Mouse (Mus musculus) hindbrain, embryonic 16.5 days (tissue): ENCODE measurements at regions not wholly inside any gene's neighbourhood (a gene's known extent, or its start where the extent isn't known, plus 50 kb on each side); places are given as distances from the start of the nearest gene placed in this dataset.

ENCODE experiments used
- ATAC-seq: fragments of 200-750 bp; cut with Nextera tagmentation; 2 replicates; pipeline ENCODE4 v1.8.0; 2017; ENCODE audit warnings: moderate TSS enrichment, moderate library complexity
- H3K27ac ChIP-seq: fragments of 300-500 bp; sonication (generic); 2 replicates; pipeline ENCODE4 v1.5.1; 2014; ENCODE audit warnings: low read depth, mild to moderate bottlenecking, control low read depth, low read length, moderate library complexity
- H3K27me3 ChIP-seq: fragments of 300-500 bp; sonication (generic); replicated peaks from 2 replicates; pipeline ENCODE4 v1.6.1; 2014; ENCODE audit warnings: low read length; ENCODE audit not compliant: control insufficient read depth, insufficient read depth
- H3K36me3 ChIP-seq: fragments of 300-500 bp; sonication (generic); 2 replicates; pipeline ENCODE4 v1.6.1; 2014; ENCODE audit warnings: mild to moderate bottlenecking, low read length, moderate library complexity, mixed read lengths; ENCODE audit not compliant: control insufficient read depth, insufficient read depth
- H3K4me1 ChIP-seq: fragments of 300-500 bp; sonication (generic); 2 replicates; pipeline ENCODE4 v1.6.1; 2014; ENCODE audit warnings: low read depth, low read length; ENCODE audit not compliant: control insufficient read depth, insufficient read depth
- H3K4me2 ChIP-seq: fragments of 300-500 bp; sonication (generic); 2 replicates; pipeline ENCODE4 v1.6.1; 2014; ENCODE audit warnings: mild to moderate bottlenecking, low read length, control low read depth, moderate library complexity
- H3K4me3 ChIP-seq: fragments of 300-500 bp; sonication (generic); 2 replicates; pipeline ENCODE4 v1.5.1; 2014; ENCODE audit warnings: mild to moderate bottlenecking, low read length, control low read depth, moderate library complexity
- H3K9ac ChIP-seq: fragments of 300-500 bp; sonication (generic); 2 replicates; pipeline ENCODE4 v1.6.1; 2014; ENCODE audit warnings: low read depth, mild to moderate bottlenecking, control low read depth, low read length, moderate library complexity
- H3K9me3 ChIP-seq: fragments of 300-500 bp; sonication (generic); 2 replicates; pipeline ENCODE4 v1.6.1; 2014; ENCODE audit warnings: mild to moderate bottlenecking, low read length, moderate library complexity; ENCODE audit not compliant: control insufficient read depth
- WGBS: fragments of 180-500 bp; shearing (Covaris S2); extraction: QIAGEN DNeasy Blood & Tissue Kit; methylation state at CpG from one replicate; pipeline ENCODE4 v1.1.7; 2014; 5-methylcytosine and 5-hydroxymethylcytosine counted together

DNA sequence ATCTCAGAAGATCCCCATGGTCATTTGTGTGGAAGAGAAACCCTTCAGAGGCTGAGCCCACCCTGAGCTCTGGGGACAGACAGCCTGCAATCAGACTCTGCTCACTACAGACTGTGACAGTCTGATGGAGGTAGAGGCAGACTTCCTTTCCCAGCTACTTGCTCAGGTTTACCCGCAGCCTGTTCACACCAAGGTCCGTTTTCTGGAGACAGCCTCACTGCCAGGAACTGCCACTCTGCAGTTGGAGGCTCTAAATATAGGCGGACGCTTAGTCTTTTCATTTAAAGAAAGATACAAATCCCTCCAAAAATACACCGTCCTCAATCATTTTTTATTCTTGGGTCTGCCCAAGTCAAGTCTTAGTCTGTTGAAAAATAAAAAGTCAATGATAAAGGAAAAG is 135.6 kb downstream of the Abhd5 start:
- WGBS = 86% methylated on average over 5 of the region's 5 CpGs
- Histone ChIP-seq H3K4me1 (no peaks in the 10 kb centered on the region), H3K4me3 (no peak overlapping the region), H3K27ac (no peak overlapping the region), H3K4me2 (no peak overlapping the region), H3K27me3 (no peaks in the 10 kb centered on the region), H3K9ac (no peak overlapping the region), H3K36me3 (no peaks in the 10 kb centered on the region), H3K9me3 (no peaks in the 10 kb centered on the region)
- ATAC-seq = no peak

GRCm38 (mm10) chr9:122494691-122495090 is 143.3 kb downstream of the Abhd5 start:
- 83% methylated on average over 9 of the region's 9 CpGs for WGBS
- no peaks in the 10 kb centered on the region for H3K9me3 ChIP-seq
- no peaks in the 10 kb centered on the region for H3K27me3 ChIP-seq
- no peaks in the 10 kb centered on the region for H3K36me3 ChIP-seq
- no peak overlapping the region for H3K4me2 ChIP-seq
- no peaks in the 10 kb centered on the region for H3K4me1 ChIP-seq
- H3K4me3 ChIP-seq = no peak overlapping the region
- H3K27ac ChIP-seq = no peak overlapping the region
- no peak for ATAC-seq
- no peak overlapping the region for H3K9ac ChIP-seq

GRCm38 (mm10) chr9:122496482-122496985 is 145.1 kb downstream of the Abhd5 start:
- Histone ChIP-seq H3K4me2 (no peak overlapping the region), H3K9me3 (no peaks in the 10 kb centered on the region), H3K27ac (no peak overlapping the region), H3K9ac (no peak overlapping the region), H3K27me3 (no peaks in the 10 kb centered on the region), H3K4me1 (no peaks in the 10 kb centered on the region), H3K4me3 (no peak overlapping the region), H3K36me3 (no peaks in the 10 kb centered on the region)
- no peak for ATAC-seq
- 69% methylated on average over 2 of the region's 2 CpGs for WGBS

DNA sequence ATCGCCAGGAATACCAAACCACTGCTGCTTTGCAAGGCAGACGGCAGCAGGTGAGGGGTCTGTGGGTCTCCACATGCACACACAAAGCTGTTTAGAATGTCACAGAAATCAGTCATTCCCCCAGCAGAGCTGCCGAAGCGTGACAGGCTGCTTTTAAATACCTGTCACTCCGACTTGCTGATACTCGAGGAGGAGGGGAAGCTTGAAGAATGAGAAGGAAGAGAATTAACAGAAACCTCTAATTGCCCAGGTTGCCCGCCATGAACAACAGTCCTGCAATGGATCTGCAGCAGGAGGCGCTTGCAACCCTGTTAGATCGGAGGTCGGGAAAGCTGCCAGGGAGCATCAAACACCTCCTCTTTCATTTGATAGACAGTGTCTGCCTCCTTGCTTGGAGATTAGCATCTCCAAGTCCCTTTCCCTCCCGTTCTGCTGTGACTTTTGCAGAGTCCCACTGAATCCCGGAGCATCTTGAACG is 150.5 kb downstream of the Abhd5 start:
- peak; percentile 64 for ATAC-seq
- peak overlapping the region; percentile 13; the same call in 1 of the 2 replicates for H3K4me2 ChIP-seq
- no peak overlapping the region for H3K4me3 ChIP-seq
- no peaks in the 10 kb centered on the region for H3K27me3 ChIP-seq
- no peak overlapping the region; the same call in 1 of the 2 replicates for H3K27ac ChIP-seq
- no peaks in the 10 kb centered on the region for H3K4me1 ChIP-seq
- H3K9ac ChIP-seq = no peak overlapping the region
- no peaks in the 10 kb centered on the region for H3K9me3 ChIP-seq
- 30% methylated on average over 13 of the region's 13 CpGs for whole genome bisulfite sequencing
- H3K36me3 ChIP-seq = no peaks in the 10 kb centered on the region

DNA sequence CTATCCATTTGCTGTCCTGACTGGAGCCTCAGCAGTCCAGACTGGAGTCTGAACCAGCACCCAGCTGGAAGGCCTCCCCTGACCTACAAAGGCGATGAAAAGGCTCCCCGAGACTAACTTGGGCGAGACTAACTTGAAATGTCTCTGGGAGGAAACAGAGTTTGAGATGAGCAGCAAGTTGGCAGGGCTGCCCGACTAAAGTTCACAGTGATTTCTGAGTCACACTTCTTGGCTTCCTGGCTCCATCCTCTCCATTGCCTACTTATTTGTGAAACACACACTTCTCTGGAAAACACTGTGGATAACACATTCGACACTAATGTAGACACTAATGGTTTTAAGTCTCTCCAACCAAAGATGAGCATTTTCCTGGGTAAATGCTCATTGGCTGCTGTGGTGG is 170.2 kb downstream of the Abhd5 start:
- Histone ChIP-seq H3K9ac (no peak overlapping the region), H3K27me3 (0 out of 2 replicates have a peak, but pooled peaks cover 2% of the 10 kb centered on the region), H3K4me2 (no peak overlapping the region), H3K4me1 (no peaks in the 10 kb centered on the region), H3K27ac (no peak overlapping the region), H3K9me3 (no peaks in the 10 kb centered on the region), H3K4me3 (no peak overlapping the region), H3K36me3 (no peaks in the 10 kb centered on the region)
- no peak for ATAC-seq
- WGBS = 76% methylated on average over 5 of the region's 5 CpGs

DNA sequence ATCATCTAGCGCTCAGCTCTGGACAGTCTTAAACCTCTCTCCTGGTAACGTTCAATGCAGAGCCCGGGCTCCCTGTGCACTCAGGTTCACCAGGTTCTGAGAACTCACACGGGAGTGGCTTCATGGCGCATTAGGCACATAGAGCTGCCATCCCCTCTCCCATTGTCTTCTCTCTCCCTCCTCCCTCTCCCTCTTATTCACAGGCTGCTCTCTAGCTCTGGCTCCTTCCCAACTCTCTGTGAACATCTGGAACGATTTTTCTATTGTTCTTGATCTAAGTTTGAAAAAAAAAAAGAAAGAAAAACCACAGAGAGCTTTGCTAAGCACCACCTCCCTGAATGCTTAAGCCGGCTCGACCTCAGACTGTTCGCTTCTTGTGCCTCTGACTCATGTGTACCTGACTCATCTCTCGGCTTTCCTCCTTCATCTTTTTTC is 174.2 kb downstream of the Abhd5 start:
- Histone ChIP-seq H3K27me3 (0 out of 2 replicates have a peak, but pooled peaks cover 2% of the 10 kb centered on the region), H3K4me3 (no peak overlapping the region), H3K36me3 (no peaks in the 10 kb centered on the region), H3K9ac (no peak overlapping the region), H3K4me1 (no peaks in the 10 kb centered on the region), H3K27ac (no peak overlapping the region), H3K4me2 (no peak overlapping the region), H3K9me3 (no peaks in the 10 kb centered on the region)
- 13% methylated on average over 10 of the region's 10 CpGs for WGBS
- ATAC-seq = no peak

DNA sequence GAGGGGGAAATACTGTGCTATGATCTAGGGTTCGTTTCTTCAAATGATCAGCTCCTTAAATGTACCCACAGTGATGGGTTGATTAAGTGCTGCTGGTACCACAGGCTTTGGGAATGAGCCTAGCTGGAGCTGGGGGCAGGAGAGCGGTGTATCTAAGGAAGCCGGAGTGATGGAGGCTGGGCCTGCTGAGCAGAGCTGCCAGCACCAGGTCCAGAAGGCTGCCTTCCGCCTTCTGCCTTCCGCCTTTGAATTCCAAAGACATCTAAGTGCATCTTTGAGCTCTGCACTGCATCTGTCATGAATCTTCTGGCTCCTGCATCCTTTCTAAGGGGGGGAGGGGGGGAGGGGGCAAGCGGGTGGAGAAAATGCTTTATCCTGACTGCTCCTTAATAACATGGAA is 176.9 kb downstream of the Abhd5 start:
- no peak overlapping the region for H3K4me3 ChIP-seq
- H3K9me3 ChIP-seq = no peaks in the 10 kb centered on the region
- no peak overlapping the region for H3K27ac ChIP-seq
- H3K4me1 ChIP-seq = no peaks in the 10 kb centered on the region
- no peak overlapping the region for H3K4me2 ChIP-seq
- 60% methylated on average over 6 of the region's 6 CpGs for WGBS
- no peaks in the 10 kb centered on the region for H3K36me3 ChIP-seq
- no peak overlapping the region for H3K9ac ChIP-seq
- no peaks in the 10 kb centered on the region for H3K27me3 ChIP-seq
- peak; percentile 58; the same call in 1 of the 2 replicates for ATAC-seq

DNA sequence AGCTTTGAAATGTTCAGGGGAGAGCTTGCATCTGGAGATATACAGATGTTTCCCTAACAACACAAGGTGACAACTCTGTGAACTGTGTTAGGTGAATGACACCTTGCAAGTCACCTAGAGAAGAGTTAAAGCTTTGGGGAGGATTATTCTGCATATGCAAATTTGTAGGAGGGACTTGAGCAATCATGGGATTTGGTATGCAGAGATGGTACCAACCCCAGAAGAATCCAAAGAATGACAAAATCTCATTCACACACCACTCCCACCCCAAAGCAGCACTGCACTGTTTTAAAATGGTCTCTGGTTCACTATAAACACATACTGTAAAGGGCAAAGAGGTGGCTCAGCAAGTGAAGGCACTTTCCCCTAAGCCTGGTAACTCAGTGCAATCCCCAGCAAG is 178.3 kb downstream of the Abhd5 start:
- ATAC-seq = no peak

GRCm38 (mm10) chr9:122531806-122532205 is 180.4 kb downstream of the Abhd5 start:
- H3K27me3 ChIP-seq = 0 out of 2 replicates have a peak, but pooled peaks cover 4% of the 10 kb centered on the region
- no peak for ATAC-seq
- peaks cover 7% of the 10 kb centered on the region for H3K4me1 ChIP-seq
- H3K27ac ChIP-seq = no peak overlapping the region
- H3K4me3 ChIP-seq = no peak overlapping the region
- no peaks in the 10 kb centered on the region for H3K36me3 ChIP-seq
- H3K9me3 ChIP-seq = no peaks in the 10 kb centered on the region
- no peak overlapping the region for H3K4me2 ChIP-seq
- H3K9ac ChIP-seq = no peak overlapping the region
- 81% methylated on average over 2 of the region's 2 CpGs for WGBS

More for the DNA sequence above, 178.3 kb downstream of the Abhd5 start:
- Histone ChIP-seq H3K27me3 (no peaks in the 10 kb centered on the region), H3K9me3 (no peaks in the 10 kb centered on the region), H3K27ac (no peak overlapping the region), H3K4me2 (no peak overlapping the region), H3K4me1 (peaks cover 6% of the 10 kb centered on the region), H3K36me3 (no peaks in the 10 kb centered on the region), H3K9ac (no peak overlapping the region), H3K4me3 (no peak overlapping the region)
